Mouse (Mus musculus): ENCODE data around the gene Thy1.

- TF ChIP-seq EP300 (optimal IDR thresholded peaks at IDR 0.05) (no peak), CTCF (IDR thresholded peaks at IDR 0.05; ENCODE audit: low read depth) (no peak)
These were observed 4.6 kb downstream of the Thy1 start for GRCm38 (mm10) chr9:44047571-44048490.
